Mouse (Mus musculus): Measurements from ENCODE around the gene Abr.

GRCm38 (mm10) chr11:76647062-76647461 lies 24.9 kb upstream of the Abr start:
- no peak for TF ChIP-seq POLR2A (IDR thresholded peaks at IDR 0.05; ENCODE audit: borderline replicate concordance, low read depth, low read length)
- no peak for TF ChIP-seq CTCF (IDR thresholded peaks at IDR 0.05; ENCODE audit: low read depth, low read length)

All from bone marrow macrophage, adult 2 months (primary cell).